In the genomic region with DNA sequence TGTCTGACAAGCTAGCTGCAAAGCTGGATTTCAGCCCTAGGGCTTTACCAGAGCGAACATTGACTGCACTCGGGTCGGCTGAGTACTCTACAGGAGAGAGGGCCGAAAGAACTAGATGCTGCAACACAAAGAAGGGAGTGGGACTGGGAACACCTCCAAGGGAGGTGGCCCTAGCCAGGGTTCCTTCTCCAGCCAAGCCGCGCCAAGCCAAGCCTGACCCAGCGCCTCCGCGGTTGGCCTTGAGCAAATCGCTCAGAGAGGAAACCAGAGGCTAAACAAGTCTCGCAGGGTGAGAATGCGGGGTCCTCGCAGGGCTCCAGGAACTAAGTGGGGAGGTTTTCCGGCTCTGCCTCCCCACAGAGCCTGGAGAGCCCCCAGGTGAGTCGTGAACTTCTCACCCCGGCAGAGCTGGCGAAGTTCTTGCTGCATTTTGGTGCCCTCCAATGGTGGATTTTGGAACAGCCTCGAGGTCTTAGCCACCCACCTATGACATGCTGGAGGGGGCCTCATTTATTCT, we compare ENCODE assay signal across 8 mouse cellular contexts. TPM values are rescaled to one million over a fixed set of nuclear protein-coding genes. Genes with fewer than 3 reads are reported as not detected.
DNase-seq lines count a peak whose midpoint lies in the region; ATAC-seq and TF ChIP-seq lines count a peak whose summit lies in the region.

No protein-coding gene starts in this region.

- 2% methylated on average over 18 of the region's 18 CpGs for WGBS in embryonic facial prominence, embryonic 11.5 days
- 5% methylated on average over 18 of the region's 18 CpGs for WGBS in liver, adult 2 months

- peak; percentile 58 for DNase-seq in 3134 (ENCODE audit: extremely low read depth, insufficient read length, low spot score)
- DNase-seq in adrenal gland, postnatal 14 days: peak; percentile 79
- DNase-seq in embryonic facial prominence, embryonic 11.5 days (ENCODE audit: low spot score): peak; percentile 88
- peak; percentile 73 for DNase-seq in heart, adult 8-10 months (ENCODE audit: low spot score)
- DNase-seq in kidney, adult 8-10 months: peak; percentile 30 to 67
- peak; percentile 26 for DNase-seq in liver, adult 2 months (ENCODE audit: extremely low read depth, low read depth, low spot score)
- peak; percentile 80 for DNase-seq in naive thymus-derived CD4-positive, alpha-beta T cell, adult 2 months (ENCODE audit: low read depth)
- DNase-seq in splenic B cell, adult 2 months (ENCODE audit: low read depth, low spot score): peak; percentile 82

- no peak overlapping the region for H3K27ac ChIP-seq in embryonic facial prominence, embryonic 11.5 days (replicated peaks; ENCODE audit: low read depth, low read length)
- no peak overlapping the region for H3K27ac ChIP-seq in liver, adult 2 months (replicated peaks; ENCODE audit: insufficient read depth, low read depth, low read length)

- TF ChIP-seq CTCF in liver, adult 2 months (IDR thresholded peaks at IDR 0.05; ENCODE audit: low read depth, low read length): peak; percentile 79

- no peak for TF ChIP-seq POLR2A in liver, adult 2 months (IDR thresholded peaks at IDR 0.05; ENCODE audit: extremely low read depth, insufficient read depth, low read length)

- ATAC-seq in embryonic facial prominence, embryonic 11.5 days (replicated peaks; ENCODE audit: insufficient number of reproducible peaks, low FRiP score, low TSS enrichment, low read depth): peak; percentile 64; the same call in 1 of the 2 replicates

- H3K4me3 ChIP-seq in embryonic facial prominence, embryonic 11.5 days (ENCODE audit: low read depth, low read length): peak overlapping the region; percentile 24
- H3K4me3 ChIP-seq in liver, adult 2 months (ENCODE audit: insufficient read depth, low read depth, low read length): peak overlapping the region; percentile 46

- no peaks in the 10 kb centered on the region for H3K27me3 ChIP-seq in embryonic facial prominence, embryonic 11.5 days (ENCODE audit: control insufficient read depth, insufficient read depth, low read length)
- no peaks in the 10 kb centered on the region for H3K27me3 ChIP-seq in liver, adult 2 months (ENCODE audit: control insufficient read depth, insufficient read depth, low read length)
- no peaks in the 10 kb centered on the region for H3K27me3 ChIP-seq in splenic B cell, adult 2 months (ENCODE audit: control insufficient read depth, insufficient read depth, low read length, poor library complexity, severe bottlenecking)

- H3K79me2 ChIP-seq in liver, adult 2 months (ENCODE audit: control insufficient read depth, insufficient read depth, low read length): no peaks in the 10 kb centered on the region

- peak overlapping the region; percentile 28; the same call in 1 of the 2 replicates for H3K9ac ChIP-seq in embryonic facial prominence, embryonic 11.5 days (replicated peaks; ENCODE audit: low read length)
- H3K9ac ChIP-seq in liver, adult 2 months (ENCODE audit: low read depth, low read length): peak overlapping the region; percentile 57

- H3K36me3 ChIP-seq in embryonic facial prominence, embryonic 11.5 days (replicated peaks; ENCODE audit: control insufficient read depth, insufficient read depth, low read depth, low read length): no peaks in the 10 kb centered on the region
- H3K36me3 ChIP-seq in liver, adult 2 months (ENCODE audit: control insufficient read depth, insufficient read depth, low read length): no peaks in the 10 kb centered on the region
- no peaks in the 10 kb centered on the region for H3K36me3 ChIP-seq in splenic B cell, adult 2 months (ENCODE audit: control insufficient read depth, insufficient read depth, low read length, poor library complexity, severe bottlenecking)

- H3K4me2 ChIP-seq in embryonic facial prominence, embryonic 11.5 days (ENCODE audit: low read depth, low read length): peak overlapping the region; percentile 58

- H3K9me3 ChIP-seq in embryonic facial prominence, embryonic 11.5 days (replicated peaks; ENCODE audit: control insufficient read depth, low read length): no peaks in the 10 kb centered on the region

- H3K4me1 ChIP-seq in embryonic facial prominence, embryonic 11.5 days (ENCODE audit: control insufficient read depth, insufficient read depth, low read length): no peaks in the 10 kb centered on the region; the same call in none of the 2 replicates
- no peaks in the 10 kb centered on the region for H3K4me1 ChIP-seq in liver, adult 2 months (ENCODE audit: control insufficient read depth, insufficient read depth, low read length)

RNA-seq across cellular contexts. Expression of a gene that starts 48.0 kb away (rescaled TPM):
- not detected in 2 replicates for total RNA-seq in adrenal gland, postnatal 14 days (2021)
- polyA plus RNA-seq in embryonic facial prominence, embryonic 11.5 days (2014; fragmentation: Nextera tagmentation; extraction: Ambion mirVana): not detected in 2 replicates
- total RNA-seq in heart, adult 8-10 months (2022): not detected
- total RNA-seq in liver, adult 2 months (2014; rRNA removed): not detected in 2 replicates
- not detected in 2 replicates for polyA plus RNA-seq in liver, adult 2 months (2012; rRNA removed)

Comparison
In these comparisons a context has a peak if more than half of its experiments do, and no peak if none do; other contexts are left out.
1. DNase-seq: peak in every context shown above with its lines; median percentile 88 in embryonic facial prominence, embryonic 11.5 days; 82 in splenic B cell, adult 2 months; 80 in naive thymus-derived CD4-positive, alpha-beta T cell, adult 2 months; 79 in adrenal gland, postnatal 14 days; 73 in heart, adult 8-10 months; 58 in 3134; 48 in kidney, adult 8-10 months; 26 in liver, adult 2 months.